Mouse (Mus musculus): Measurements from ENCODE around the gene Sec14l2. TPM values are rescaled to one million over a fixed set of nuclear protein-coding genes. Genes with fewer than 3 reads are reported as not detected.

The Sec14l2 gene
- total and polyA plus RNA-seq, 3 experiments, result 16.7 to 24.2 (median 21.5) TPM

Other genes with a start within 250 kb of the Sec14l2 start
- 0.08 and 0.21 TPM in 2 replicates for gene 4921536K21Rik, start 228.3 kb downstream of the Sec14l2 start, total RNA-seq (2012; rRNA removed)
- 0.08 TPM in 1 of 2 replicates, not detected in the other for gene 4921536K21Rik, start 228.3 kb downstream of the Sec14l2 start, total RNA-seq (2014; rRNA removed)
- gene 4921536K21Rik, start 228.3 kb downstream of the Sec14l2 start, polyA plus RNA-seq (2012; ENCODE audit: insufficient read length, low read depth), result 0.56 and 0.61 TPM in 2 replicates
- 4.7 and 4.8 TPM in 2 replicates for gene Dusp18, start 228.2 kb downstream of the Sec14l2 start, total RNA-seq (2012; rRNA removed)
- 2.3 and 2.8 TPM in 2 replicates for gene Dusp18, start 228.2 kb downstream of the Sec14l2 start, total RNA-seq (2014; rRNA removed)
- 5.5 and 6.6 TPM in 2 replicates for gene Dusp18, start 228.2 kb downstream of the Sec14l2 start, polyA plus RNA-seq (2012; ENCODE audit: insufficient read length, low read depth)
- gene Slc35e4, start 208.8 kb downstream of the Sec14l2 start, total RNA-seq (2012; rRNA removed), result 9.5 and 10.9 TPM in 2 replicates
- 3.3 and 4.5 TPM in 2 replicates for gene Slc35e4, start 208.8 kb downstream of the Sec14l2 start, total RNA-seq (2014; rRNA removed)
- 4.0 and 4.6 TPM in 2 replicates for gene Slc35e4, start 208.8 kb downstream of the Sec14l2 start, polyA plus RNA-seq (2012; ENCODE audit: insufficient read length, low read depth)
- 4.7 and 8.6 TPM in 2 replicates for gene Tcn2, start 191.3 kb downstream of the Sec14l2 start, total RNA-seq (2012; rRNA removed)
- gene Tcn2, start 191.3 kb downstream of the Sec14l2 start, total RNA-seq (2014; rRNA removed), result 1.2 and 1.3 TPM in 2 replicates
- 2.5 and 2.7 TPM in 2 replicates for gene Tcn2, start 191.3 kb downstream of the Sec14l2 start, polyA plus RNA-seq (2012; ENCODE audit: insufficient read length, low read depth)
- gene Pes1, start 159.4 kb downstream of the Sec14l2 start, total RNA-seq (2012; rRNA removed), result 120 and 149 TPM in 2 replicates
- 226 and 251 TPM in 2 replicates for gene Pes1, start 159.4 kb downstream of the Sec14l2 start, total RNA-seq (2014; rRNA removed)
- 304 and 311 TPM in 2 replicates for gene Pes1, start 159.4 kb downstream of the Sec14l2 start, polyA plus RNA-seq (2012; ENCODE audit: insufficient read length, low read depth)
- gene 4930556J24Rik, start 146.6 kb downstream of the Sec14l2 start, total RNA-seq (2012; rRNA removed), result 0.21 and 0.50 TPM in 2 replicates
- not detected in 2 replicates for gene 4930556J24Rik, start 146.6 kb downstream of the Sec14l2 start, total RNA-seq (2014; rRNA removed)
- 0.70 and 0.78 TPM in 2 replicates for gene 4930556J24Rik, start 146.6 kb downstream of the Sec14l2 start, polyA plus RNA-seq (2012; ENCODE audit: insufficient read length, low read depth)
- gene Gal3st1, start 139.8 kb downstream of the Sec14l2 start, total RNA-seq (2012; rRNA removed), result 0.08 TPM in 1 of 2 replicates, not detected in the other
- gene Gal3st1, start 139.8 kb downstream of the Sec14l2 start, total RNA-seq (2014; rRNA removed), result not detected in 2 replicates
- gene Gal3st1, start 139.8 kb downstream of the Sec14l2 start, polyA plus RNA-seq (2012; ENCODE audit: insufficient read length, low read depth), result 0.14 TPM in 1 of 2 replicates, not detected in the other
- 0.47 and 0.55 TPM in 2 replicates for gene Sec14l4, start 92.0 kb downstream of the Sec14l2 start, total RNA-seq (2012; rRNA removed)
- gene Sec14l4, start 92.0 kb downstream of the Sec14l2 start, total RNA-seq (2014; rRNA removed), result 0.42 and 0.46 TPM in 2 replicates
- gene Sec14l4, start 92.0 kb downstream of the Sec14l2 start, polyA plus RNA-seq (2012; ENCODE audit: insufficient read length, low read depth), result 2.2 and 3.5 TPM in 2 replicates
- 0.21 TPM in 1 of 2 replicates, not detected in the other for gene Sec14l3, start 58.6 kb downstream of the Sec14l2 start, total RNA-seq (2012; rRNA removed)
- gene Sec14l3, start 58.6 kb downstream of the Sec14l2 start, total RNA-seq (2014; rRNA removed), result not detected in 2 replicates
- gene Sec14l3, start 58.6 kb downstream of the Sec14l2 start, polyA plus RNA-seq (2012; ENCODE audit: insufficient read length, low read depth), result not detected in 2 replicates
- gene Mtfp1, start 28.0 kb downstream of the Sec14l2 start, total RNA-seq (2012; rRNA removed), result 30.0 and 41.0 TPM in 2 replicates
- 22.1 and 22.3 TPM in 2 replicates for gene Mtfp1, start 28.0 kb downstream of the Sec14l2 start, total RNA-seq (2014; rRNA removed)
- gene Mtfp1, start 28.0 kb downstream of the Sec14l2 start, polyA plus RNA-seq (2012; ENCODE audit: insufficient read length, low read depth), result 27.0 and 27.7 TPM in 2 replicates
- gene Rnf215, start 11.8 kb upstream of the Sec14l2 start, total RNA-seq (2012; rRNA removed), result 24.8 and 25.0 TPM in 2 replicates
- 14.9 and 18.2 TPM in 2 replicates for gene Rnf215, start 11.8 kb upstream of the Sec14l2 start, total RNA-seq (2014; rRNA removed)
- gene Rnf215, start 11.8 kb upstream of the Sec14l2 start, polyA plus RNA-seq (2012; ENCODE audit: insufficient read length, low read depth), result 22.5 and 24.3 TPM in 2 replicates
- 4.2 and 4.4 TPM in 2 replicates for gene Ccdc157, start 36.9 kb upstream of the Sec14l2 start, total RNA-seq (2012; rRNA removed)
- gene Ccdc157, start 36.9 kb upstream of the Sec14l2 start, total RNA-seq (2014; rRNA removed), result 2.3 and 2.6 TPM in 2 replicates
- 3.9 and 4.0 TPM in 2 replicates for gene Ccdc157, start 36.9 kb upstream of the Sec14l2 start, polyA plus RNA-seq (2012; ENCODE audit: insufficient read length, low read depth)
- gene Sf3a1, start 36.9 kb upstream of the Sec14l2 start, total RNA-seq (2012; rRNA removed), result 46.5 and 56.9 TPM in 2 replicates
- gene Sf3a1, start 36.9 kb upstream of the Sec14l2 start, total RNA-seq (2014; rRNA removed), result 28.6 and 29.5 TPM in 2 replicates
- 93.4 and 97.6 TPM in 2 replicates for gene Sf3a1, start 36.9 kb upstream of the Sec14l2 start, polyA plus RNA-seq (2012; ENCODE audit: insufficient read length, low read depth)
- gene Tbc1d10a, start 63.4 kb upstream of the Sec14l2 start, total RNA-seq (2012; rRNA removed), result 30.3 and 37.7 TPM in 2 replicates
- gene Tbc1d10a, start 63.4 kb upstream of the Sec14l2 start, total RNA-seq (2014; rRNA removed), result 30.9 and 33.9 TPM in 2 replicates
- gene Tbc1d10a, start 63.4 kb upstream of the Sec14l2 start, polyA plus RNA-seq (2012; ENCODE audit: insufficient read length, low read depth), result 33.5 and 37.6 TPM in 2 replicates
- gene Castor1, start 94.8 kb upstream of the Sec14l2 start, total RNA-seq (2012; rRNA removed), result 4.7 and 5.8 TPM in 2 replicates
- gene Castor1, start 94.8 kb upstream of the Sec14l2 start, total RNA-seq (2014; rRNA removed), result 13.0 TPM in 2 replicates
- 18.2 and 23.7 TPM in 2 replicates for gene Castor1, start 94.8 kb upstream of the Sec14l2 start, polyA plus RNA-seq (2012; ENCODE audit: insufficient read length, low read depth)
- 11.0 and 12.8 TPM in 2 replicates for gene Osm, start 113.0 kb upstream of the Sec14l2 start, total RNA-seq (2012; rRNA removed)
- gene Osm, start 113.0 kb upstream of the Sec14l2 start, total RNA-seq (2014; rRNA removed), result 11.8 and 15.1 TPM in 2 replicates
- 10.4 and 12.5 TPM in 2 replicates for gene Osm, start 113.0 kb upstream of the Sec14l2 start, polyA plus RNA-seq (2012; ENCODE audit: insufficient read length, low read depth)
- gene Lif, start 134.1 kb upstream of the Sec14l2 start, total RNA-seq (2012; rRNA removed), result 0.42 and 1.8 TPM in 2 replicates
- gene Lif, start 134.1 kb upstream of the Sec14l2 start, total RNA-seq (2014; rRNA removed), result 0.05 and 0.15 TPM in 2 replicates
- 0.07 and 0.17 TPM in 2 replicates for gene Lif, start 134.1 kb upstream of the Sec14l2 start, polyA plus RNA-seq (2012; ENCODE audit: insufficient read length, low read depth)

All from CH12.LX (cell line).